Mouse (Mus musculus) liver, adult 2 months (tissue): ENCODE results near the gene Upk3bl. TPM values are rescaled to one million over a fixed set of nuclear protein-coding genes. Genes with fewer than 3 reads are reported as not detected.

Source experiments
- DNase-seq: peaks from one replicate; pipeline ENCODE4 v3.0.0-alpha.2; 2011; ENCODE audit warnings: low read depth, low spot score; ENCODE audit errors: extremely low read depth
- H3K27ac ChIP-seq: fragments of 200-500 bp; replicated peaks from 2 replicates; pipeline ENCODE4 v1.5.1; 2012; ENCODE audit warnings: low read depth, mild to moderate bottlenecking, control low read depth, inconsistent platforms, low read length; ENCODE audit not compliant: insufficient read depth
- H3K27me3 ChIP-seq: fragments of 200-500 bp; 2 replicates; pipeline ENCODE4 v1.6.1; 2012; ENCODE audit warnings: mild to moderate bottlenecking, moderate library complexity, low read length, inconsistent platforms; ENCODE audit not compliant: control insufficient read depth, insufficient read depth
- H3K36me3 ChIP-seq: fragments of 200-500 bp; 2 replicates; pipeline ENCODE4 v1.6.1; 2012; ENCODE audit warnings: low read length, inconsistent platforms; ENCODE audit not compliant: control insufficient read depth, insufficient read depth
- H3K4me1 ChIP-seq: fragments of 200-500 bp; 2 replicates; pipeline ENCODE4 v1.6.1; 2011; ENCODE audit warnings: low read length; ENCODE audit not compliant: control insufficient read depth, insufficient read depth
- H3K4me3 ChIP-seq: fragments of 200-500 bp; 2 replicates; pipeline ENCODE4 v1.5.1; 2011; ENCODE audit warnings: low read depth, mild to moderate bottlenecking, control low read depth, low read length, moderate library complexity; ENCODE audit not compliant: insufficient read depth
- H3K79me2 ChIP-seq: fragments of 200-500 bp; 2 replicates; pipeline ENCODE4 v1.6.1; 2012; ENCODE audit warnings: inconsistent platforms, mild to moderate bottlenecking, low read length, moderate library complexity; ENCODE audit not compliant: control insufficient read depth, insufficient read depth
- H3K9ac ChIP-seq: fragments of 200-500 bp; 2 replicates; pipeline ENCODE4 v1.6.1; 2012; ENCODE audit warnings: low read depth, mild to moderate bottlenecking, control low read depth, inconsistent platforms, low read length
- CTCF ChIP-seq: fragments of 200-500 bp; IDR thresholded peaks from 2 replicates; pipeline ENCODE4 v1.5.1; 2011; ENCODE audit warnings: low read depth, low read length, control low read depth
- POLR2A ChIP-seq: fragments of 200-500 bp; IDR thresholded peaks from 2 replicates; pipeline ENCODE4 v1.6.1; 2011; ENCODE audit warnings: low read length, control low read depth; ENCODE audit not compliant: insufficient read depth; ENCODE audit errors: extremely low read depth
- WGBS: fragments of 180-500 bp; shearing (Covaris S2); methylation state at CpG from one replicate; pipeline ENCODE4 v1.1.7; 2018; 5-methylcytosine and 5-hydroxymethylcytosine counted together
- polyA plus RNA-seq: library from polyadenylated mRNA; depleted of rRNA; stranded (reverse); fragments of >200 nt; gene quantifications from 2 replicates; pipeline ENCODE4 v1.2.3, GENCODE M21; 2012
- total RNA-seq: library from RNA; depleted of rRNA; stranded (reverse); fragments of >200 nt; gene quantifications from 2 replicates; pipeline ENCODE4 v1.2.3, GENCODE M21; 2014

The Upk3bl gene
- total and polyA plus RNA-seq, 2 experiments: not detected

- no peak overlapping the region for H3K9ac ChIP-seq
These were observed 2.8 kb upstream of the Upk3bl start for GRCm38 (mm10) chr5:136051231-136052085.

GRCm38 (mm10) chr5:136052861-136053655, 1.2 kb upstream of the Upk3bl start:
- WGBS: 78% methylated on average over 8 of the region's 8 CpGs
- no peak overlapping the region for H3K9ac ChIP-seq
- no peaks in the 10 kb centered on the region for H3K4me1 ChIP-seq
- TF ChIP-seq POLR2A (no peak), CTCF (no peak)
- no peaks in the 10 kb centered on the region for H3K79me2 ChIP-seq
- no peaks in the 10 kb centered on the region for H3K27me3 ChIP-seq
- no peak overlapping the region for H3K4me3 ChIP-seq
- no peak for DNase-seq
- no peaks in the 10 kb centered on the region for H3K36me3 ChIP-seq
- H3K27ac ChIP-seq: no peak overlapping the region

More at GRCm38 (mm10) chr5:136051231-136052085, 2.8 kb upstream of the Upk3bl start:
- TF ChIP-seq POLR2A: no peak
- TF ChIP-seq CTCF: no peak
- H3K79me2 ChIP-seq: no peaks in the 10 kb centered on the region
- no peak overlapping the region for H3K27ac ChIP-seq
- no peaks in the 10 kb centered on the region for H3K4me1 ChIP-seq
- no peak overlapping the region for H3K4me3 ChIP-seq
- H3K27me3 ChIP-seq: no peaks in the 10 kb centered on the region
- H3K36me3 ChIP-seq: no peaks in the 10 kb centered on the region
- 38% methylated on average over 10 of the region's 10 CpGs for WGBS
- DNase-seq: no peak

GRCm38 (mm10) chr5:136056062-136056461, 1.8 kb downstream of the Upk3bl start:
- Histone ChIP-seq H3K9ac (no peak overlapping the region), H3K4me1 (no peaks in the 10 kb centered on the region), H3K4me3 (no peak overlapping the region), H3K27ac (no peak overlapping the region), H3K79me2 (no peaks in the 10 kb centered on the region), H3K36me3 (no peaks in the 10 kb centered on the region), H3K27me3 (no peaks in the 10 kb centered on the region)
- TF ChIP-seq CTCF (no peak), POLR2A (no peak)
- WGBS: 58% methylated on average over 4 of the region's 4 CpGs
- DNase-seq: no peak

GRCm38 (mm10) chr5:136057085-136057484, 2.8 kb downstream of the Upk3bl start:
- Histone ChIP-seq H3K9ac (no peak overlapping the region), H3K79me2 (no peaks in the 10 kb centered on the region), H3K27ac (no peak overlapping the region), H3K27me3 (no peaks in the 10 kb centered on the region), H3K36me3 (no peaks in the 10 kb centered on the region), H3K4me3 (no peak overlapping the region), H3K4me1 (no peaks in the 10 kb centered on the region)
- TF ChIP-seq CTCF: no peak
- TF ChIP-seq POLR2A: no peak
- 28% methylated on average over 8 of the region's 8 CpGs for WGBS
- no peak for DNase-seq

GRCm38 (mm10) chr5:136061567-136061966, 7.3 kb downstream of the Upk3bl start:
- H3K27ac ChIP-seq: no peak overlapping the region
- TF ChIP-seq POLR2A: no peak
- TF ChIP-seq CTCF: peak; percentile 88
- no peaks in the 10 kb centered on the region for H3K27me3 ChIP-seq
- no peak overlapping the region for H3K9ac ChIP-seq
- no peaks in the 10 kb centered on the region for H3K4me1 ChIP-seq
- H3K36me3 ChIP-seq: no peaks in the 10 kb centered on the region
- WGBS: 20% methylated on average over 12 of the region's 12 CpGs
- DNase-seq: peak; percentile 13
- no peak overlapping the region for H3K4me3 ChIP-seq
- no peaks in the 10 kb centered on the region for H3K79me2 ChIP-seq
